Mouse (Mus musculus) C2C12 (cell line): Measurements from ENCODE around the gene Trpv5.

Experiments
- CEBPB ChIP-seq: IDR thresholded peaks from one replicate; pipeline ENCODE4 v1.6.1; 2011; ENCODE audit warnings: low read depth, mild to moderate bottlenecking, control low read depth, moderate library complexity
- CTCF ChIP-seq: IDR thresholded peaks from one replicate; pipeline ENCODE4 v1.5.1; 2011; ENCODE audit not compliant: control insufficient read depth, insufficient read depth, insufficient read length
- FOSL1 ChIP-seq: IDR thresholded peaks from one replicate; pipeline ENCODE4 v1.8.0; 2011; ENCODE audit warnings: mild to moderate bottlenecking, low read length; ENCODE audit not compliant: poor library complexity, insufficient read depth, severe bottlenecking
- MAX ChIP-seq: IDR thresholded peaks from one replicate; pipeline ENCODE4 v1.6.1; 2011; ENCODE audit warnings: mild to moderate bottlenecking, control low read depth
- MYOD1 ChIP-seq: IDR thresholded peaks from one replicate; pipeline ENCODE4 v1.6.1; 2011; ENCODE audit warnings: low read depth; ENCODE audit not compliant: control insufficient read depth, insufficient read length
- MYOG ChIP-seq: IDR thresholded peaks from one replicate; pipeline ENCODE4 v1.6.1; 2011; ENCODE audit not compliant: control insufficient read depth, insufficient read length; ENCODE audit errors: extremely low read depth
- USF1 ChIP-seq: IDR thresholded peaks from one replicate; pipeline ENCODE4 v1.6.1; 2011; ENCODE audit warnings: low read depth, mild to moderate bottlenecking, control low read depth, moderate library complexity

- TF ChIP-seq CTCF, result no peak
- TF ChIP-seq CEBPB, result no peak
- no peak for TF ChIP-seq FOSL1
- no peak for TF ChIP-seq MAX
- no peak for TF ChIP-seq USF1
- TF ChIP-seq MYOG, result no peak
- no peak for TF ChIP-seq MYOD1
Observed at GRCm38 (mm10) chr6:41620173-41620798, 60.3 kb downstream of the Trpv5 start.
